Mouse (Mus musculus): ENCODE data around the gene Glud1. TPM values are rescaled to one million over a fixed set of nuclear protein-coding genes. Genes with fewer than 3 reads are reported as not detected.

Glud1 gene
- polyA plus RNA-seq, 1 experiment from 2014 or later, result 73.6 TPM

- Histone ChIP-seq H3K4me1 (ENCODE audit: control insufficient read depth, insufficient read depth, low read length) (no peaks in the 10 kb centered on the region), H3K4me3 (ENCODE audit: low read length) (no peak overlapping the region), H3K9ac (ENCODE audit: low read depth, low read length) (no peak overlapping the region), H3K4me2 (ENCODE audit: low read depth, low read length) (no peak overlapping the region), H3K36me3 (ENCODE audit: control insufficient read depth, insufficient read depth, low read length) (no peaks in the 10 kb centered on the region), H3K9me3 (ENCODE audit: control insufficient read depth, low read length) (no peaks in the 10 kb centered on the region), H3K27ac (ENCODE audit: low read length) (no peak overlapping the region), H3K27me3 (replicated peaks; ENCODE audit: control insufficient read depth, insufficient read depth, low read length) (no peaks in the 10 kb centered on the region)
- 71% methylated on average over 4 of the region's 4 CpGs for WGBS
- ATAC-seq, result no peak
Observed at GRCm38 (mm10) chr14:34354456-34354855, 43.9 kb downstream of the Glud1 start.

- Histone ChIP-seq H3K4me1 (ENCODE audit: control insufficient read depth, insufficient read depth, low read length) (no peaks in the 10 kb centered on the region), H3K27me3 (replicated peaks; ENCODE audit: control insufficient read depth, insufficient read depth, low read length) (no peaks in the 10 kb centered on the region), H3K9ac (ENCODE audit: low read depth, low read length) (no peak within 1 kb of the TSS), H3K4me3 (ENCODE audit: low read length) (no peak within 1 kb of the TSS), H3K27ac (ENCODE audit: low read length) (no peak within 1 kb of the TSS), H3K36me3 (ENCODE audit: control insufficient read depth, insufficient read depth, low read length) (no peaks in the 10 kb centered on the region), H3K4me2 (ENCODE audit: low read depth, low read length) (no peak within 1 kb of the TSS), H3K9me3 (ENCODE audit: control insufficient read depth, low read length) (no peaks in the 10 kb centered on the region)
- no peak for ATAC-seq
- WGBS, result 78% methylated on average over 6 of the region's 6 CpGs
Observed at GRCm38 (mm10) chr14:34355301-34355700, 44.8 kb downstream of the Glud1 start, which contains the start of gene Fam25c. TSS of gene Fam25c (minus strand) at chr14:34355433.

- no peak overlapping the region for H3K27ac ChIP-seq (ENCODE audit: low read length)
- H3K9me3 ChIP-seq (ENCODE audit: control insufficient read depth, low read length), result no peaks in the 10 kb centered on the region
- no peaks in the 10 kb centered on the region for H3K36me3 ChIP-seq (ENCODE audit: control insufficient read depth, insufficient read depth, low read length)
- no peaks in the 10 kb centered on the region for H3K4me1 ChIP-seq (ENCODE audit: control insufficient read depth, insufficient read depth, low read length)
- no peaks in the 10 kb centered on the region for H3K27me3 ChIP-seq (replicated peaks; ENCODE audit: control insufficient read depth, insufficient read depth, low read length)
- ATAC-seq, result no peak
- no peak overlapping the region for H3K4me2 ChIP-seq (ENCODE audit: low read depth, low read length)
- H3K9ac ChIP-seq (ENCODE audit: low read depth, low read length), result no peak overlapping the region
- WGBS, result 66% methylated on average over 7 of the region's 7 CpGs
- H3K4me3 ChIP-seq (ENCODE audit: low read length), result no peak overlapping the region
Observed at GRCm38 (mm10) chr14:34357671-34358455, 47.3 kb downstream of the Glud1 start.

DNA sequence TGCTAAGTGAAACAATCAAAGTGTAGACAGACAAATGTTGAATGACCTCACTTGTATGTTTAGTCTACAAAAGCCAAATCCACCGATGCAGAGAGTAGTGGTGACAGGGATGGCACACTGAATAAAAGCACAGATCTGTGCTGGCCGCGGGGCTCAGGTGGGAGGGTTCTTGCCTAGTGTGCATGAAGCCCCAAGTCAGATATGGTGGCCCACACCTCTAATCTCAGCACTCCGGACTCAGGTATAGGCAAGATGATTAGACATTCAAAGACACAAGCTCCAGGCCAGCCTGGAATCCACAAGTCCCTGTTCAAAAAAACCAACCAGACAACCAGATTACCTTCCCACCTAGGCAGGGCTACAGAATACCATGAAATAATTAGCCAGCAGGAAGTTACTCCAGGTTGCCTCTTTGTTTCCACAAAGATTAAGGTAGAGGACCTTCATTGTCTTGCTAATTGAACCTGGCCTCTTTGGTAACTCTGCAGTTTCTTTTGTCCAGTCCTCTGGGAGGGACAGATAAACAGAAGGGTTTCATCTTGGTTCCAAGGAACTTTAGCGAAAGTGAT, 49.2 kb downstream of the Glud1 start:
- no peak for ATAC-seq
- H3K9me3 ChIP-seq (ENCODE audit: control insufficient read depth, low read length), result no peaks in the 10 kb centered on the region

GRCm38 (mm10) chr14:34360251-34360650, 49.7 kb downstream of the Glud1 start:
- H3K4me3 ChIP-seq (ENCODE audit: low read length), result no peak overlapping the region
- no peak overlapping the region for H3K9ac ChIP-seq (ENCODE audit: low read depth, low read length)
- no peak overlapping the region for H3K27ac ChIP-seq (ENCODE audit: low read length)
- WGBS, result 44% methylated on average over 6 of the region's 6 CpGs
- H3K4me2 ChIP-seq (ENCODE audit: low read depth, low read length), result no peak overlapping the region
- H3K4me1 ChIP-seq (ENCODE audit: control insufficient read depth, insufficient read depth, low read length), result peaks cover 4% of the 10 kb centered on the region; the same call in 1 of the 2 replicates
- ATAC-seq, result no peak
- H3K36me3 ChIP-seq (ENCODE audit: control insufficient read depth, insufficient read depth, low read length), result no peaks in the 10 kb centered on the region
- H3K27me3 ChIP-seq (replicated peaks; ENCODE audit: control insufficient read depth, insufficient read depth, low read length), result no peaks in the 10 kb centered on the region
- no peaks in the 10 kb centered on the region for H3K9me3 ChIP-seq (ENCODE audit: control insufficient read depth, low read length)

More for the DNA sequence above, 49.2 kb downstream of the Glud1 start:
- H3K4me1 ChIP-seq (ENCODE audit: control insufficient read depth, insufficient read depth, low read length), result peaks cover 4% of the 10 kb centered on the region; the same call in 1 of the 2 replicates
- no peak overlapping the region for H3K27ac ChIP-seq (ENCODE audit: low read length)
- no peak overlapping the region for H3K4me2 ChIP-seq (ENCODE audit: low read depth, low read length)
- no peak overlapping the region for H3K9ac ChIP-seq (ENCODE audit: low read depth, low read length)
- no peaks in the 10 kb centered on the region for H3K27me3 ChIP-seq (replicated peaks; ENCODE audit: control insufficient read depth, insufficient read depth, low read length)
- no peaks in the 10 kb centered on the region for H3K36me3 ChIP-seq (ENCODE audit: control insufficient read depth, insufficient read depth, low read length)
- WGBS, result 48% methylated on average over 5 of the region's 5 CpGs
- H3K4me3 ChIP-seq (ENCODE audit: low read length), result no peak overlapping the region

GRCm38 (mm10) chr14:34362135-34362534, 51.6 kb downstream of the Glud1 start:
- Histone ChIP-seq H3K4me3 (ENCODE audit: low read length) (no peak overlapping the region), H3K9ac (ENCODE audit: low read depth, low read length) (no peak overlapping the region), H3K36me3 (ENCODE audit: control insufficient read depth, insufficient read depth, low read length) (no peaks in the 10 kb centered on the region), H3K4me1 (ENCODE audit: control insufficient read depth, insufficient read depth, low read length) (peaks cover 4% of the 10 kb centered on the region; the same call in 1 of the 2 replicates), H3K27me3 (replicated peaks; ENCODE audit: control insufficient read depth, insufficient read depth, low read length) (no peaks in the 10 kb centered on the region), H3K9me3 (ENCODE audit: control insufficient read depth, low read length) (no peaks in the 10 kb centered on the region), H3K4me2 (ENCODE audit: low read depth, low read length) (no peak overlapping the region), H3K27ac (ENCODE audit: low read length) (no peak overlapping the region)
- 53% methylated on average over 4 of the region's 4 CpGs for WGBS
- no peak for ATAC-seq

GRCm38 (mm10) chr14:34362726-34363445, 52.4 kb downstream of the Glud1 start:
- H3K4me2 ChIP-seq (ENCODE audit: low read depth, low read length), result peak overlapping the region; percentile 90
- H3K27me3 ChIP-seq (replicated peaks; ENCODE audit: control insufficient read depth, insufficient read depth, low read length), result no peaks in the 10 kb centered on the region
- H3K27ac ChIP-seq (ENCODE audit: low read length), result no peak overlapping the region
- ATAC-seq, result peak; percentile 58
- peak overlapping the region; percentile 59; the same call in 1 of the 2 replicates for H3K9ac ChIP-seq (ENCODE audit: low read depth, low read length)
- H3K4me1 ChIP-seq (ENCODE audit: control insufficient read depth, insufficient read depth, low read length), result peaks cover 4% of the 10 kb centered on the region; the same call in 1 of the 2 replicates
- peak overlapping the region; percentile 48 for H3K4me3 ChIP-seq (ENCODE audit: low read length)
- WGBS, result 36% methylated on average over 18 of the region's 18 CpGs
- no peaks in the 10 kb centered on the region for H3K36me3 ChIP-seq (ENCODE audit: control insufficient read depth, insufficient read depth, low read length)
- H3K9me3 ChIP-seq (ENCODE audit: control insufficient read depth, low read length), result no peaks in the 10 kb centered on the region

GRCm38 (mm10) chr14:34363490-34364253, 53.1 kb downstream of the Glud1 start:
- no peaks in the 10 kb centered on the region for H3K36me3 ChIP-seq (ENCODE audit: control insufficient read depth, insufficient read depth, low read length)
- H3K4me3 ChIP-seq (ENCODE audit: low read length), result peak overlapping the region; percentile 48
- H3K9ac ChIP-seq (ENCODE audit: low read depth, low read length), result peak overlapping the region; percentile 59
- H3K4me2 ChIP-seq (ENCODE audit: low read depth, low read length), result peak overlapping the region; percentile 90
- WGBS, result 4% methylated on average over 32 of the region's 32 CpGs
- ATAC-seq, result peak; percentile 95
- H3K27me3 ChIP-seq (replicated peaks; ENCODE audit: control insufficient read depth, insufficient read depth, low read length), result no peaks in the 10 kb centered on the region
- no peak overlapping the region for H3K27ac ChIP-seq (ENCODE audit: low read length)
- no peaks in the 10 kb centered on the region for H3K9me3 ChIP-seq (ENCODE audit: control insufficient read depth, low read length)
- H3K4me1 ChIP-seq (ENCODE audit: control insufficient read depth, insufficient read depth, low read length), result peaks cover 4% of the 10 kb centered on the region; the same call in 1 of the 2 replicates

All from intestine, embryonic 16.5 days (tissue).